Mouse (Mus musculus): ENCODE data around the gene Ldb2. TPM values are rescaled to one million over a fixed set of nuclear protein-coding genes. Genes with fewer than 3 reads are reported as not detected.

The Ldb2 gene
- polyA plus RNA-seq, 1 experiment, result not detected

DNA sequence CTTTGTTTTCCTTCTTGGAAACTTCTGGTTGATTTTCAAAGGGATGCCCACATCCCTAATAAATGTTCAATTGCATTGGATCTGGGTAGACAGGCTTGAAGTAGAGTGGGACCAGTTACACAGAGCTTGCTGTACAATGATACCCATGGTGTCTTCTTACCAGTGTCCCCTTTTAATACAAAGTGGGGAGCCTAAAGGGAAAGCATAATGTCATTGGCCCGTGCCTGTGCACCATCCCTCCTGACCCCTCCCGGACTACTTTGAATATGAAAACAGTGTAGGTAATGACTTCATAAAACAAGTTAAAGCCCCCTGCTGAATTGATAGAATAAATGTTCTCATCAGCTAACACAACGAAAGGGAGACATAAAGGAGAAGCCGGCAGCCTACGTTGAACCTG, 172.0 kb downstream of the Ldb2 start:
- Histone ChIP-seq H3K79me2 (ENCODE audit: control insufficient read depth, insufficient read depth) (no peaks in the 10 kb centered on the region), H3K4me3 (ENCODE audit: insufficient read depth, poor library complexity, severe bottlenecking) (no peak overlapping the region), H3K79me3 (ENCODE audit: low read depth) (no peaks in the 10 kb centered on the region), H3K36me3 (ENCODE audit: control insufficient read depth, insufficient read depth) (no peaks in the 10 kb centered on the region), H3ac (ENCODE audit: control insufficient read depth, insufficient read length, low read depth) (no peak overlapping the region), H3K27me3 (ENCODE audit: control insufficient read depth, insufficient read depth, insufficient read length) (no peaks in the 10 kb centered on the region)
- TF ChIP-seq FOSL1 (IDR thresholded peaks at IDR 0.05; ENCODE audit: insufficient read depth, low read length, poor library complexity, severe bottlenecking) (no peak), CTCF (IDR thresholded peaks at IDR 0.05; ENCODE audit: control insufficient read depth, insufficient read depth, insufficient read length) (no peak), USF1 (IDR thresholded peaks at IDR 0.05; ENCODE audit: low read depth) (no peak), MAX (IDR thresholded peaks at IDR 0.05) (no peak), MYOG (IDR thresholded peaks at IDR 0.05; ENCODE audit: control insufficient read depth, extremely low read depth, insufficient read length) (no peak), CEBPB (IDR thresholded peaks at IDR 0.05; ENCODE audit: low read depth) (no peak), MYOD1 (IDR thresholded peaks at IDR 0.05; ENCODE audit: control insufficient read depth, insufficient read length, low read depth) (no peak)

DNA sequence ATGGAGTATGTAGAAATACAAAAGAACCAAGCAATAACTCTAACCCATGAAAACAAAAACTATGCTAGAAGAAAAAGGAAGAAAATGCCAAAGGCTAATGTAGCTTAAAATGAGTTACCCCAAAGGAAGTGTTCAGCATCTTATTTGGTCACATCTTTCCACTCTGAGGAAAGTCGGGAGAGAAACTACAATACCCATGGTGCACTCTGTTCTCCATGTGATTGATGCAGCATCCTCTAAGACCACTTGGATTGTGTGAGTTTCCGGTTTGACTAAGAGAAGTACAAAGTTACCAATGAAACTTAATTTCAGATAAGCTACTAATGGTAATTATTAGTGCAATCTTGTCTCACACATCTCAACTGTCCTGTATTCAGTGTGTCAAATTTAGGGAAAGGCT, 172.6 kb downstream of the Ldb2 start:
- Histone ChIP-seq H3K36me3 (ENCODE audit: control insufficient read depth, insufficient read depth) (no peaks in the 10 kb centered on the region), H3K4me3 (ENCODE audit: insufficient read depth, poor library complexity, severe bottlenecking) (no peak overlapping the region), H3ac (ENCODE audit: control insufficient read depth, insufficient read length, low read depth) (no peak overlapping the region), H3K79me2 (ENCODE audit: control insufficient read depth, insufficient read depth) (no peaks in the 10 kb centered on the region), H3K27me3 (ENCODE audit: control insufficient read depth, insufficient read depth, insufficient read length) (no peaks in the 10 kb centered on the region), H3K79me3 (ENCODE audit: low read depth) (no peaks in the 10 kb centered on the region)
- no peak for TF ChIP-seq CEBPB (IDR thresholded peaks at IDR 0.05; ENCODE audit: low read depth)
- TF ChIP-seq MAX (IDR thresholded peaks at IDR 0.05), result no peak
- no peak for TF ChIP-seq CTCF (IDR thresholded peaks at IDR 0.05; ENCODE audit: control insufficient read depth, insufficient read depth, insufficient read length)
- no peak for TF ChIP-seq MYOD1 (IDR thresholded peaks at IDR 0.05; ENCODE audit: control insufficient read depth, insufficient read length, low read depth)
- TF ChIP-seq USF1 (IDR thresholded peaks at IDR 0.05; ENCODE audit: low read depth), result no peak
- no peak for TF ChIP-seq MYOG (IDR thresholded peaks at IDR 0.05; ENCODE audit: control insufficient read depth, extremely low read depth, insufficient read length)
- TF ChIP-seq FOSL1 (IDR thresholded peaks at IDR 0.05; ENCODE audit: insufficient read depth, low read length, poor library complexity, severe bottlenecking), result no peak

DNA sequence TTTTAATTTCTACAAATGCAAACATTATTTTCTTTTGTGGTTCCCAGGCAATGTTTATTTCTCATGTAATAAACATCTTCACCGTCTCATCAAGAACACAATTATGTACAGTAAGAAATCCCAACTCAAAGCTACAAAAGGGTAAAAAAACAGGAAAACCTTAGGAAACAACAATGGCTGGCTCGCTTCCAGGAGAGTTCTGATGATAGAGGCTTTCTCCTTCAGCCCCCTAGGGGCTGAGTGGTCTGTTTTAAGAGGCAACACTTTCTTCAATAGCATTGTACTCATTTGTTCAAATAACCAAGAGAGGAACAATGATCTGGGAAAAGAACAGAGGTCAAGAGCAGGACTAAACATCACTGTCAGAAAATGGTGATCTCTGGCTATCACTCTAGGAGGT, 173.4 kb downstream of the Ldb2 start:
- Histone ChIP-seq H3K79me2 (ENCODE audit: control insufficient read depth, insufficient read depth) (no peaks in the 10 kb centered on the region), H3K36me3 (ENCODE audit: control insufficient read depth, insufficient read depth) (no peaks in the 10 kb centered on the region)
- no peak for TF ChIP-seq CEBPB (IDR thresholded peaks at IDR 0.05; ENCODE audit: low read depth)
- no peak for TF ChIP-seq MYOG (IDR thresholded peaks at IDR 0.05; ENCODE audit: control insufficient read depth, extremely low read depth, insufficient read length)
- no peak for TF ChIP-seq MAX (IDR thresholded peaks at IDR 0.05)
- TF ChIP-seq FOSL1 (IDR thresholded peaks at IDR 0.05; ENCODE audit: insufficient read depth, low read length, poor library complexity, severe bottlenecking), result no peak
- TF ChIP-seq USF1 (IDR thresholded peaks at IDR 0.05; ENCODE audit: low read depth), result no peak
- no peak for TF ChIP-seq MYOD1 (IDR thresholded peaks at IDR 0.05; ENCODE audit: control insufficient read depth, insufficient read length, low read depth)
- TF ChIP-seq CTCF (IDR thresholded peaks at IDR 0.05; ENCODE audit: control insufficient read depth, insufficient read depth, insufficient read length), result no peak

DNA sequence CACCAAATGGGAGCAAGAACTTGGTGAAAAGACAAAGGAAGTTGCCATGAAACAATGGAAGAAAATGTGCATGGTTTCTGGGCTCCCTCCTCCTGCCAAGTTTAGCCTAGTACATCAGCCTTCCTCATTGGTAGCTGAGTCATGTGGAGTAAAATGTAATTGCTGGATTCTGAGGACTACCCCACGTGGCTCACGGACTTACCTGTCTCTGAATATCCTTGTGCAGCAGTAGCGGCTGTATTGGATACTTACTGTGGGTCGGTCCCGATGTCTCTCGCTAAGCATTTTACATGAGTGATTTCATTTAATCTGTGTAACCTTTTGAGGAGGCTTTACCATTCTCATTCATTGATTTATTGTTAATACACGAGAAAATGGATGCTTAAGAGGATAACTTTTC, 183.8 kb downstream of the Ldb2 start:
- no peaks in the 10 kb centered on the region for H3K36me3 ChIP-seq (ENCODE audit: control insufficient read depth, insufficient read depth)
- no peak overlapping the region for H3ac ChIP-seq (ENCODE audit: control insufficient read depth, insufficient read length, low read depth)
- TF ChIP-seq FOSL1 (IDR thresholded peaks at IDR 0.05; ENCODE audit: insufficient read depth, low read length, poor library complexity, severe bottlenecking), result no peak
- TF ChIP-seq USF1 (IDR thresholded peaks at IDR 0.05; ENCODE audit: low read depth), result no peak
- TF ChIP-seq CTCF (IDR thresholded peaks at IDR 0.05; ENCODE audit: control insufficient read depth, insufficient read depth, insufficient read length), result no peak
- no peak for TF ChIP-seq MAX (IDR thresholded peaks at IDR 0.05)
- TF ChIP-seq MYOD1 (IDR thresholded peaks at IDR 0.05; ENCODE audit: control insufficient read depth, insufficient read length, low read depth), result no peak
- no peak for TF ChIP-seq MYOG (IDR thresholded peaks at IDR 0.05; ENCODE audit: control insufficient read depth, extremely low read depth, insufficient read length)
- no peak for TF ChIP-seq CEBPB (IDR thresholded peaks at IDR 0.05; ENCODE audit: low read depth)
- no peak overlapping the region for H3K4me3 ChIP-seq (ENCODE audit: insufficient read depth, poor library complexity, severe bottlenecking)
- no peaks in the 10 kb centered on the region for H3K79me3 ChIP-seq (ENCODE audit: low read depth)
- H3K79me2 ChIP-seq (ENCODE audit: control insufficient read depth, insufficient read depth), result no peaks in the 10 kb centered on the region
- no peaks in the 10 kb centered on the region for H3K27me3 ChIP-seq (ENCODE audit: control insufficient read depth, insufficient read depth, insufficient read length)

More for the DNA sequence above, 173.4 kb downstream of the Ldb2 start:
- H3K4me3 ChIP-seq (ENCODE audit: insufficient read depth, poor library complexity, severe bottlenecking), result no peak overlapping the region
- H3K27me3 ChIP-seq (ENCODE audit: control insufficient read depth, insufficient read depth, insufficient read length), result no peaks in the 10 kb centered on the region
- H3K79me3 ChIP-seq (ENCODE audit: low read depth), result no peaks in the 10 kb centered on the region
- H3ac ChIP-seq (ENCODE audit: control insufficient read depth, insufficient read length, low read depth), result no peak overlapping the region

DNA sequence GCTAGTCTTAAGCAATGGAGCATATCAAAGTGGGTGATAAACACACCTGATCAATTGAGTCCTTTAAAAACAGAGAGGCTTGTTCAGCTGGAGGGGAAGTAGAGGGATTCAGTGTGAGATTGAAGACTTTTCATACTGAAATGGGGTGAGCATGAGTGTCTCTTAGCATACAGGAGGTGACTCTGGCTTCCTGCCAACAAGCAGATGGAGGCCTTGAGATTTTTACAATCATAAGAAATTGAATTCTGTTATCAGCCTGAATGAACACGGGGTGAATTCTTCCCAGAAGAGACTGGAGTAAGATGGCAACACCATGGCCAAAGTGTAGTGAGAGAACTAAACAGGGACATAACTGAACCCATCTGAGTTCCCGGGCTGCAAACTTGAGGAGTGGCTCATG, 190.6 kb downstream of the Ldb2 start:
- Histone ChIP-seq H3K79me2 (ENCODE audit: control insufficient read depth, insufficient read depth) (no peaks in the 10 kb centered on the region), H3K27me3 (ENCODE audit: control insufficient read depth, insufficient read depth, insufficient read length) (no peaks in the 10 kb centered on the region), H3K4me3 (ENCODE audit: insufficient read depth, poor library complexity, severe bottlenecking) (no peak overlapping the region), H3K36me3 (ENCODE audit: control insufficient read depth, insufficient read depth) (no peaks in the 10 kb centered on the region), H3K79me3 (ENCODE audit: low read depth) (no peaks in the 10 kb centered on the region), H3ac (ENCODE audit: control insufficient read depth, insufficient read length, low read depth) (no peak overlapping the region)
- TF ChIP-seq CEBPB (IDR thresholded peaks at IDR 0.05; ENCODE audit: low read depth), result no peak
- TF ChIP-seq MAX (IDR thresholded peaks at IDR 0.05), result no peak
- TF ChIP-seq FOSL1 (IDR thresholded peaks at IDR 0.05; ENCODE audit: insufficient read depth, low read length, poor library complexity, severe bottlenecking), result no peak
- no peak for TF ChIP-seq MYOD1 (IDR thresholded peaks at IDR 0.05; ENCODE audit: control insufficient read depth, insufficient read length, low read depth)
- no peak for TF ChIP-seq USF1 (IDR thresholded peaks at IDR 0.05; ENCODE audit: low read depth)
- TF ChIP-seq CTCF (IDR thresholded peaks at IDR 0.05; ENCODE audit: control insufficient read depth, insufficient read depth, insufficient read length), result no peak
- no peak for TF ChIP-seq MYOG (IDR thresholded peaks at IDR 0.05; ENCODE audit: control insufficient read depth, extremely low read depth, insufficient read length)

DNA sequence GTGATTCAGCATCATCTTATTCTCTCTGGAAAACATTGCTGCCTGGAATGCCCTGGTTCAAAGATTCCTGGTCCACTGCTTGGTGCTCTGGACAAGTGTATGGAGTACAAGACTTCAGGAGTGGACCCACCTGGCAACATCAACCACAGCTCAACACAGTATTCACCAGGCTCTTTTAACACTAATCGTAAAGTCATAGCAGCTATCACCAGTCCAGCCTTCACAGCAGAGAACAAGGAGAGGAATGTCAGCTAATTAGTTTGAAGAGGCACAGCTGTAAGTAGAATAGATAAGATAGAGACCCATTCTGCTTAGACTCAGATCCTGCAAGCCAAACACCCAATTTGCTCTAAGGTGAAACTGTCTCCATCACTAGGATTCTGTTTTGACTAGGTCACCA, 198.1 kb downstream of the Ldb2 start:
- H3K27me3 ChIP-seq (ENCODE audit: control insufficient read depth, insufficient read depth, insufficient read length), result no peaks in the 10 kb centered on the region
- no peak overlapping the region for H3ac ChIP-seq (ENCODE audit: control insufficient read depth, insufficient read length, low read depth)
- TF ChIP-seq MAX (IDR thresholded peaks at IDR 0.05) (no peak), FOSL1 (IDR thresholded peaks at IDR 0.05; ENCODE audit: insufficient read depth, low read length, poor library complexity, severe bottlenecking) (no peak), CEBPB (IDR thresholded peaks at IDR 0.05; ENCODE audit: low read depth) (no peak), CTCF (IDR thresholded peaks at IDR 0.05; ENCODE audit: control insufficient read depth, insufficient read depth, insufficient read length) (no peak), MYOG (IDR thresholded peaks at IDR 0.05; ENCODE audit: control insufficient read depth, extremely low read depth, insufficient read length) (no peak), USF1 (IDR thresholded peaks at IDR 0.05; ENCODE audit: low read depth) (no peak)
- H3K79me2 ChIP-seq (ENCODE audit: control insufficient read depth, insufficient read depth), result no peaks in the 10 kb centered on the region
- no peaks in the 10 kb centered on the region for H3K36me3 ChIP-seq (ENCODE audit: control insufficient read depth, insufficient read depth)
- no peaks in the 10 kb centered on the region for H3K79me3 ChIP-seq (ENCODE audit: low read depth)
- no peak overlapping the region for H3K4me3 ChIP-seq (ENCODE audit: insufficient read depth, poor library complexity, severe bottlenecking)
